Mouse (Mus musculus): ENCODE results near the gene Gm14322.
"Not testable (repeated sequence)": the region's sequence is repeated elsewhere in the genome, so short reads cannot be mapped to it uniquely, and the experiment has no call there.

Gene Gm14322

GRCm38 (mm10) chr2:177758941-177759558 is at the start of gene Gm14322:
TSS of gene Gm14322 (plus strand) at chr2:177759288.
- peak; percentile 46 to 47 for DNase-seq

GRCm38 (mm10) chr2:177741487-177741886 is 17.6 kb upstream of the Gm14322 start:
- peak in 1 of 2 experiments; percentile 32 for DNase-seq

GRCm38 (mm10) chr2:177787351-177787750 is 28.3 kb downstream of the Gm14322 start:
- DNase-seq, result not testable (repeated sequence)

DNA sequence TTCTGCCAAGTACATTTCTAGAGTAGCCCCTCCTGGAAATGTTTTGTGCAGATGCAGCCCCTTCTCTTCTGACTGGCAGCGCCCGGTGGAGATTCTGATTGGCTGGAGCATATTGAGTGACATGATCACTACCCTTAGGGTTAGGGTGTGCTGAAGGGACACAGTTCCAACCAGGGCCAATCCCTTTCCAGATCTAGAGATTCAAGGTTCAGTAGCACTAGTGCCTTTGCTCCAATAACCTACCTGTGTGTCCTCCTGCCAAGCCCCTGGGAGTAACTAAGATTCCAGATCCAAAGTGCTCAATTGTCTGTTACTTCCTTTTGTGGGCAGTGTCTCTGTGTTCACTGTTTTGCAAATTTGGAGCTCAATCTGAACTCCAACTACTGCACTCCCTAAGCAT is 47.1 kb downstream of the Gm14322 start:
- not testable (repeated sequence) for DNase-seq
